Mouse (Mus musculus) erythroblast, embryonic 14.5 days (primary cell): Measurements from ENCODE around the gene Eef1akmt4. TPM values are rescaled to one million over a fixed set of nuclear protein-coding genes. Genes with fewer than 3 reads are reported as not detected.

ENCODE experiments used
- H3K27me3 ChIP-seq: 2 replicates; pipeline ENCODE4 v1.6.1; 2012; ENCODE audit warnings: inconsistent platforms; ENCODE audit not compliant: control insufficient read depth
- H3K36me3 ChIP-seq: 2 replicates; pipeline ENCODE4 v1.6.1; 2012; ENCODE audit warnings: mild to moderate bottlenecking, inconsistent platforms; ENCODE audit not compliant: control insufficient read depth
- H3K4me1 ChIP-seq: 2 replicates; pipeline ENCODE4 v1.6.1; 2012; ENCODE audit warnings: inconsistent platforms; ENCODE audit not compliant: control insufficient read depth
- H3K4me3 ChIP-seq: replicated peaks from 2 replicates; pipeline ENCODE3; 2012; ENCODE audit warnings: moderate library complexity, mild to moderate bottlenecking, inconsistent platforms
- H3K9me3 ChIP-seq: 2 replicates; pipeline ENCODE4 v1.6.1; 2012; ENCODE audit warnings: low read length, inconsistent platforms, mixed read lengths; ENCODE audit not compliant: control insufficient read depth
- GATA1 ChIP-seq: IDR thresholded peaks from 2 replicates; pipeline ENCODE4 v1.6.1; 2012; ENCODE audit warnings: low read length, inconsistent platforms, mixed read lengths
- TAL1 ChIP-seq: IDR thresholded peaks from 3 replicates; pipeline ENCODE4 v1.6.1; 2012; ENCODE audit warnings: low read length, inconsistent platforms, mixed read lengths
- polyA plus RNA-seq: library from polyadenylated mRNA; stranded (reverse); fragments of >175 nt; gene quantifications from 2 replicates; pipeline ENCODE4 v1.2.3, GENCODE M21; 2012

Gene Eef1akmt4
- polyA plus RNA-seq, 1 experiment, result 0.24 TPM

DNA sequence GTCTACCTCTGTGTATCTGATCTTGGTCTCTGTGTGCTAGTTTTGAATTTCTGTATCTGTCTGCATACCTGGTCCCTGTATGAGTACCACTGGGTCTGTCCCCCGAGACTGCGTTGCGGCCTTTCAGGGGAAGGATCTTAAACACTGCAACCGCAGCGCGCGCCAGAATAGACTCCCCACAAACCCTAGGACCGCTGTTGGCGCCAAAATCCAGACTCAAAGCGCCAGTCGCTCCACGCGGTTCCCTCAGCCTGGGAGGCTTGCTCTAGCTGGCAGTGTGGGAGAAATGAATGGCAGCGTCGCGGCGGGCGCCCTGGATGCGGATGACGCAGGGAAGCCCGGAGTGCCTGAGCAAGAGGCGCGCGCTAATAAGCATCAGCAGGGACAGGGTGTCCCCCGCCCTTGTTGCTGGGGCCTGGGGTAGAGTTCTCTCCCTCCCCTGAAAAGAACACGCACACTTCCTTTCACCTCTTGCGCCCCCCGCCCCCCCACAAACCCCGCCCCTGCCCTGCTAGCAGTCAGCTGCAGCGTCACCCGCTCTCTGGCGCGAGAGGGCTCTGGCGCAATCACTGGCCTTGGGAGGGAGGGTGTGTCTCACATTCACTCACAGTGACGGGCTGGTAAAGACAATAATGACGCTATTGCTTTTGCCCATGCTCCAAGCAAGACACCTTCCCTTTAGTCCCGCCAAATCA lies 10.7 kb downstream of the Eef1akmt4 start:
- no peaks in the 10 kb centered on the region for H3K36me3 ChIP-seq
- peak overlapping the region; percentile 69 for H3K4me3 ChIP-seq
- H3K9me3 ChIP-seq, result peaks cover 12% of the 10 kb centered on the region; the same call in 1 of the 2 replicates
- no peak for TF ChIP-seq GATA1
- no peak for TF ChIP-seq TAL1
- H3K27me3 ChIP-seq, result peaks cover 92% of the 10 kb centered on the region
- H3K4me1 ChIP-seq, result peaks cover 27% of the 10 kb centered on the region

GRCm38 (mm10) chr16:20623211-20623610 lies 11.8 kb downstream of the Eef1akmt4 start:
- peaks cover 85% of the 10 kb centered on the region for H3K27me3 ChIP-seq

DNA sequence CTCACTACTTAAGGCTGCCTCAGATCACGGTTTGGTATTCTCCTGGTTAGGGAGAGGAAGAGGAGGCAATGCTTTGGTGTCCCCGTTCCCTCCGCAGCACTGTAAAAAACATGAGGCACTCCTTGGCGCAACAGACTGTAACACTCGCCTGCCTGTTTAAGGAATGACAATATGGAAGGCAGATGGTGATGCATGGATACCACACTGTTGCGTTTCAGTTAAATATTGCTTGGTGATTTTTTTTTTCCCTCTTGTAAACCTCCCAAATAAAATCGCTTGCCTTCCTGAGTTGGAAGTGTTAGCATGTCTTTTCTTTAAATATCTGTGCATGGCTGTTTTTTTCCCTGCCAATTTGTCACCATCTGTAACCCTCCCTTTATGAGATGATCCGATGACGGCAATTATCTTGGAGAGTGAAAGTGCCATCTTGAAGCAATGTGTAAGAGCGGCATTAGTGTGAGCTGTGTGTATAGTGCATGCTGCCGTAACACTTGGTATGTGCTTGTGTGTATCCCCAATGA lies 17.5 kb downstream of the Eef1akmt4 start:
- Histone ChIP-seq H3K4me3 (no peak overlapping the region), H3K9me3 (no peaks in the 10 kb centered on the region; the same call in 1 of the 2 replicates), H3K4me1 (peaks cover 3% of the 10 kb centered on the region; the same call in 1 of the 2 replicates), H3K36me3 (no peaks in the 10 kb centered on the region), H3K27me3 (peaks cover 64% of the 10 kb centered on the region)
- TF ChIP-seq TAL1 (no peak), GATA1 (no peak)

More at GRCm38 (mm10) chr16:20623211-20623610, 11.8 kb downstream of the Eef1akmt4 start:
- Histone ChIP-seq H3K4me1 (peaks cover 27% of the 10 kb centered on the region), H3K36me3 (no peaks in the 10 kb centered on the region), H3K9me3 (peaks cover 12% of the 10 kb centered on the region; the same call in 1 of the 2 replicates), H3K4me3 (no peak overlapping the region)
- TF ChIP-seq TAL1, result no peak
- TF ChIP-seq GATA1, result no peak

- Histone ChIP-seq H3K4me1 (peaks cover 3% of the 10 kb centered on the region; the same call in 1 of the 2 replicates), H3K4me3 (no peak within 1 kb of the TSS), H3K9me3 (no peaks in the 10 kb centered on the region; the same call in 1 of the 2 replicates), H3K27me3 (peaks cover 55% of the 10 kb centered on the region), H3K36me3 (no peaks in the 10 kb centered on the region)
- no peak for TF ChIP-seq TAL1
- TF ChIP-seq GATA1, result no peak
Measured at GRCm38 (mm10) chr16:20629731-20630634, 18.6 kb downstream of the Eef1akmt4 start, which contains the start of gene Ece2. TSS of gene Ece2 (plus strand) at chr16:20629828.

DNA sequence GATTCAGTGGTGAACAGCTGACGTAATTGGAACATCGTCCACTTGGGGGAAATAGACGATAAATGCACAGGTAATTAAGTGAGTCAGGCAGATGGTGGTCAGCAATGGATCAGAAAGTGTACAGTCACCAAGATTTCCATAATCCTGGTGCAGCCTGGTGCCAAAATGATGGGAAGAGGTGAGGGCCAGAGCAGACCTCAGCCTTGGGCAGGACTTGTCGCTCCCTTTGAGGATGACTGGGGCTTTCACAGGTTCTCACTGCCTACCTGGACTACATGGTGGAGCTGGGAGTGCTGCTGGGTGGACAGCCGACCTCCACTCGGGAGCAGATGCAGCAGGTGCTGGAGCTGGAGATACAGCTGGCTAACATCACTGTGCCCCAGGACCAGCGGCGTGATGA lies 26.0 kb downstream of the Eef1akmt4 start:
- no peaks in the 10 kb centered on the region for H3K4me1 ChIP-seq
- no peak overlapping the region for H3K4me3 ChIP-seq
- peaks cover 17% of the 10 kb centered on the region for H3K27me3 ChIP-seq
- no peaks in the 10 kb centered on the region for H3K36me3 ChIP-seq
- H3K9me3 ChIP-seq, result no peaks in the 10 kb centered on the region
- TF ChIP-seq GATA1 (no peak), TAL1 (no peak)

GRCm38 (mm10) chr16:20638367-20638766 lies 27.0 kb downstream of the Eef1akmt4 start:
- no peaks in the 10 kb centered on the region for H3K36me3 ChIP-seq
- H3K4me1 ChIP-seq, result no peaks in the 10 kb centered on the region
- no peak overlapping the region for H3K4me3 ChIP-seq
- peaks cover 16% of the 10 kb centered on the region for H3K27me3 ChIP-seq
- TF ChIP-seq GATA1, result no peak
- no peak for TF ChIP-seq TAL1
- no peaks in the 10 kb centered on the region for H3K9me3 ChIP-seq

DNA sequence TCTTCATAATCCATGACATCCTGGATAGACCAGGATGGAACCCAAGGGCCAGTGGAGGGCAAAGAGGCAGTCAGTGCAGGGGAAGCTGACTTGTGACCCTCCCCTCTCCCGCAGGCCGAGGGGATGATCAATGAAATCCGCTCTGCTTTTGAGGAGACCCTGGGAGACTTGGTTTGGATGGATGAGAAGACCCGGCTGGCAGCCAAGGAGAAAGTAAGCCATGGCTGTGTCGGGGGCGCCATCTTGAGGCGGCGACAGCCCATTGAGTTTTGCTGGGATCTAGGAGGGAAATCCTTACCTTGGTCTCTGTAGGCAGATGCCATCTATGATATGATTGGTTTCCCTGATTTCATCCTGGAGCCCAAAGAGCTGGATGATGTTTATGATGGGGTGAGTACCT lies 30.8 kb downstream of the Eef1akmt4 start:
- TF ChIP-seq TAL1 (no peak), GATA1 (no peak)
- H3K4me3 ChIP-seq, result no peak overlapping the region
- no peaks in the 10 kb centered on the region for H3K36me3 ChIP-seq
- H3K9me3 ChIP-seq, result no peaks in the 10 kb centered on the region
- H3K27me3 ChIP-seq, result peaks cover 24% of the 10 kb centered on the region
- H3K4me1 ChIP-seq, result peaks cover 8% of the 10 kb centered on the region

GRCm38 (mm10) chr16:20643911-20644310 lies 32.5 kb downstream of the Eef1akmt4 start:
- peaks cover 18% of the 10 kb centered on the region for H3K27me3 ChIP-seq
- H3K9me3 ChIP-seq, result no peaks in the 10 kb centered on the region
- peaks cover 8% of the 10 kb centered on the region for H3K4me1 ChIP-seq
- no peaks in the 10 kb centered on the region for H3K36me3 ChIP-seq
- no peak overlapping the region for H3K4me3 ChIP-seq
- TF ChIP-seq TAL1, result no peak
- TF ChIP-seq GATA1, result no peak
